Mouse (Mus musculus): Measurements from ENCODE around the gene Kat7. TPM values are rescaled to one million over a fixed set of nuclear protein-coding genes. Genes with fewer than 3 reads are reported as not detected.

The Kat7 gene
- 75.0 and 78.0 TPM in 2 replicates for total RNA-seq (2014; fragmentation: Nextera tagmentation)
- total RNA-seq (2017): 71.7 and 77.2 TPM in 2 replicates

GRCm38 (mm10) chr11:95310007-95310647 is at the start of gene Kat7:
Gene Kat7 (minus strand): TSS chr11:95310246.
- peak; percentile 80 for ATAC-seq (replicated peaks; ENCODE audit: poor library complexity, severe bottlenecking)

- no peak for ATAC-seq (replicated peaks; ENCODE audit: poor library complexity, severe bottlenecking)
These were observed 48.2 kb upstream of the Kat7 start for GRCm38 (mm10) chr11:95358263-95358662.

DNA sequence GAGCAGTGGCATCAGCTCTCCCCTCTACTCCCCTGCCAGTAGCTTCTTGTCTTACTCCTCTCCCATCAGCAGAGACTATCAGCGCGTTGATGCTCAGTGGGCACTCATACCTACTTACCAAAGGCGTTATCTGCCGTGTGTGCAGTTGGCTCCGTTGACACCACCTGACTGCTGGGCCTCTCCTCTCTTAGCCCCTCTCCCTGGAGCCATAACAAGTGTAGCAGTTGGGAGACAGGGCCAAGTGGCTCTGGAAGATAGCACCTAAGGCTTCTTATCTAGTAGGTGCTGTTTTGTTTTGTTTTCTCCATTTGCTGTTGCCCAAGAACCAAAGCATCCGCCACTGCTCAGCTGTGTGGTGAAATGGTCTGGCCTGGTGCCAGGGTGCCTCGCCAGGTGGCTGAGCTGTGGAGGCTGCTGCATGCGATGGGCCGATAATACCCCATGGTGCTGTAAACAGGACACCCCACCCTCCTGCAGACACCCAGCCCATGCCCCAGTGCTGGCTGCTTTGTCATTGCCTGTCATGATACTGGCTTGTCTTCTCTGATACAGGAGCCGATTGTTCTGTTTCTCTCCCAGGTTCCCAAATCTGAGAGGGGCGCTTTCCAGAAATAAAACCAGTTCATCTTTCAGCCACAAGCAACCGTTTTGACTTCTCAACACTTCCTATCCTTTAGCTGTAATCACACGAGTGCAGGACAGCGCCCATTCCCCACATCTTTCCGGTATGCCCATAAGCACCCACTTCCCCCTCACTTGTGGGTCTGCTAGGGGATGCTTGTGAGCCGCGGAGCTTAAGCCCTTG is 46.6 kb upstream of the Kat7 start:
- peak; percentile 67 for ATAC-seq (replicated peaks; ENCODE audit: poor library complexity, severe bottlenecking)

- ATAC-seq (replicated peaks; ENCODE audit: poor library complexity, severe bottlenecking): no peak
These were observed 46.0 kb upstream of the Kat7 start for GRCm38 (mm10) chr11:95356039-95356438.

GRCm38 (mm10) chr11:95355661-95356011 is 45.6 kb upstream of the Kat7 start:
- ATAC-seq (replicated peaks; ENCODE audit: poor library complexity, severe bottlenecking): no peak

DNA sequence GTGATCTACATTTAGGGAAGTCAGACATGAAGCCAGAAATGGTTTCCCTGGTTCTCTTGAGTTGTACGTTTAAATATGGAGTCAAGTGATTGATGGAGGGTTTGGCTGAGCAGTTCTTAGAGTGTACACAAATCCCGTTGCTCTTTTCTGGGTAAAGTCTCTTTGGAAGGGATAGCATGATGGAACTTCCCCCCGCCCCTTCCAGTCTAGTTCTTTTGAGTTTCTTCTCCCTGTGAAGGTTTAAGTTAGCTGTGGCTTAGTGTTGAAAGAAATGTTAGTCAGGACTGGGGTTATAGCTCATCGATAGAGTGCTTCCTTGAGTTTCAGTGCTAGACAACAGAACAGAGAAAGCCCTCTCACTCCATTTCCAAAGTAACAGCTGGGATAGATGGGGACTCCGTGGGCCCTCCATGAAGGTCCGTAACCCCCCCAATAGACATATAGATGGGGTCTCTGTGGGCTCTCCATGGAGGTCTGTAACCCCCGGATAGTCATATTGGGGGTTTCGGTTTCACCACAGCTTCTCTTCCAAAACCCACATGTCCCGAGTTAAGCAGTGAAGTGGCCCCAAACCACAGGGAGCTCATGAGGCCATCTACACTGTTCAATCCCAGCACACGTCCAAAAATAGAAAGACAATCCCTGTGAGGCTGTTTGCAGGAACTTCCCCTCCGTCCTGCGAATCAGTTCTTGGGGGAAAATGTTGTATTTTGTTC is 45.1 kb upstream of the Kat7 start:
- ATAC-seq (replicated peaks; ENCODE audit: poor library complexity, severe bottlenecking): peak; percentile 21

DNA sequence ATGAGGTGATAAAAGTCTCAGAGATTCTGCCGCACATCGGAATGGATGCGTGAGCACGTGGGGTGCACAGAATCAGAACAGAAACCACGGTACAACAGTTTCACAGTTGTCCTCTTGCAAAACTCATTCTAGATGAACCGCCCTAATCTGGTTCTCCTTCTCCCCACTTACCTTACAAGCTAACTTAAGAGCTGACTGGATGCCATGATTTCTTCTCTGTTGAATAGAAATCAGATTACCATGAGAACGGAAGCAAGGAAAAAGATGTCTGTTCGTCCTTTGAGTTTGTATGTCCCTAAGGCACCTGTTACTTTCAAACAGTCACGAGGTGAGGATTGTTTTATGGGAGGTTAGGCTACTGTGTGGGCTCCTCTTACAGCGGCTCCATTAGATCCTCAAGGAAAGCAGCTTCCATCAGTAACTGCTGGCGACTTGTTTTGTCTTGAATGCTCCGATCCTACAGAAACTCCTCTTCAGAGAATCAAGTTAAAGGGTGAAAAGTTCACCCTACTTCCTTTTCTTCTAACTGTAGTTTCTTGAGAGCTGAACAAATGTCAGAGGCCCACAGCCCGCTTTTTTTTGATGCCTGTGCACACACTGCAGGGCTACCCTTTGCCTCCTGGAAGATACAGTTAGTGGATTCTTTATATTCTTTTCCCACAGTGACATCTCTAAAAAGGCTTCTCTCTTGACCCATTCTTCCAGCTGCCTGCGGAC is 44.3 kb upstream of the Kat7 start:
- ATAC-seq (replicated peaks; ENCODE audit: poor library complexity, severe bottlenecking): peak; percentile 26

GRCm38 (mm10) chr11:95353226-95353625 is 43.2 kb upstream of the Kat7 start:
- peak; percentile 48 for ATAC-seq (replicated peaks; ENCODE audit: poor library complexity, severe bottlenecking)

DNA sequence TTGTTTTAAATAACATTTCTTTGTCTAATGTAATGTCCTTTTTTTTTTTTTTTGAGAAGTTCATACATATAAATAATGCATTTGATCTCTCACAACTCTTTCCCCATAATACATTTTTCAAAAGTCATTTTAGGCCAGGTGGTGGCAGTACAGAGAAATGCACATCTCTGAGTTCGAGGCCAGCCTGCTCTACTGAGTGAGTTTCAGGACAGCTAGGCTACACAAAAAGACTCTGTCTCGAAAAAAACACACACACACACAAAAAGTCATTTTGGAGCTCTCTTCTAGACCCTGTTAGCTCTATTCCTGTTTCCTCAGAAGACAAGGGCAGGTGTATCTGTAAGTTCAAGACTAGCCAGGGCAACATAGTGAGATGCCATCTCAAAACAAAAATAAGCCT is 42.6 kb upstream of the Kat7 start:
- ATAC-seq (replicated peaks; ENCODE audit: poor library complexity, severe bottlenecking): no peak

DNA sequence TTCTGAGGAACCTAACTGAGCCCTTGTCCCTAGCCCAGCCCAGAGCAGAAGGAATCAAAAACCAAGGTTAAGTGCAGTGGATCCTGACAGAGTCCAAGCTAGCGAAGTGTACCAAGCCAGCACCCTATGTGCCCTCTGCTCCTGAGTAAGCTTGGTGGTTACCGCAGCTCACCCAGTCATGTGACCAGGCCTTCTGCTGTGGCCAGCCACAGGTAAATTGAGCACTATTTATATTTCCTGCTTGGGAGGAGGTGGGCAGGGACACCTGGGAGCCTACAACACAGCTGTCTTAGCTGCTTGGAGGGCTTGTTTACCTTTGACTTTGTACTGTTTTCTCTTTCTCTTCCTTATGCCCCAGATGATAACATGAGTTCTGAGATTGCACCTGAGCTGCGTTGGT is 40.9 kb upstream of the Kat7 start:
- no peak for ATAC-seq (replicated peaks; ENCODE audit: poor library complexity, severe bottlenecking)

DNA sequence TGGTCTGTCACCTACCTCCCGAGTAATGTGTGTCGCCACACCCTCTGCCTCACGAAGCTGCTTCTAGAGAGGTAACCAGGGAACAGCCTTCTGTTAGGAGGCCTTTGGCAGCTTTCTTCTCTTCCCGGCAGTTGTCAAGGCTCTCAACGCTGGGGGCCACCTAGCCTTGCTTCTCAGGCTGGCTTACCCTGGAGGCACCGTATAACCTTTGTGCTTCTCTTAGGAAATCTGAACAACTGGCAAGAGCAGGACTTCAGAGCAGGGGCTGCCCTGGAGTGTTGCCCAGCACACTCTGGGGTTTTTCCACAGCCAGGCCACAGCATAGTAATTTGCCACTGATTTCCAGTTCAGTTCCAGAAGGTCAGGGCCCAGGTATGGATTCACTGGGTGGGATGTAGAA is 40.2 kb upstream of the Kat7 start:
- no peak for ATAC-seq (replicated peaks; ENCODE audit: poor library complexity, severe bottlenecking)

DNA sequence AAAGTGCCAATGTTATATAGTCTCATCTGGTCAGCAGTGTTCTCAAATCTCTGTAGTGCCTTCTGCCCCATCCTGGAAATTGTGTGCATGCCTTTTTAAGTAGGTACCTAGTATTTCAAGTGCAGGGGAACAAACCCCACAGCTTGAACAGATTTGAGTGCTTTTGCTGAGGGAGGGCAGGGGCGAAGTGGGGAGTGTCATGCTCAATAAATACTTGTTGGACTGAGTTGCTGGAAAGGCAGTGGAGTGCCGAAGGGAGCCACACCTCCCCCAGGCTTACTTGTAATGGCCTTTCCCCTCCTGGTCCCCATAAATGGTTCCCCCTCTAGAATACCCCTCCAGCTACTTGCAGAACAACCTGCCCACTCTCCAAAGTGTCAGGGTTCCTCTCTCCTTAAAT is 34.1 kb upstream of the Kat7 start:
- no peak for ATAC-seq (replicated peaks; ENCODE audit: poor library complexity, severe bottlenecking)

- peak; percentile 47 for ATAC-seq (replicated peaks; ENCODE audit: poor library complexity, severe bottlenecking)
These were observed 33.1 kb upstream of the Kat7 start for GRCm38 (mm10) chr11:95343180-95343579.

GRCm38 (mm10) chr11:95340664-95341063 is 30.6 kb upstream of the Kat7 start:
- no peak for ATAC-seq (replicated peaks; ENCODE audit: poor library complexity, severe bottlenecking)

DNA sequence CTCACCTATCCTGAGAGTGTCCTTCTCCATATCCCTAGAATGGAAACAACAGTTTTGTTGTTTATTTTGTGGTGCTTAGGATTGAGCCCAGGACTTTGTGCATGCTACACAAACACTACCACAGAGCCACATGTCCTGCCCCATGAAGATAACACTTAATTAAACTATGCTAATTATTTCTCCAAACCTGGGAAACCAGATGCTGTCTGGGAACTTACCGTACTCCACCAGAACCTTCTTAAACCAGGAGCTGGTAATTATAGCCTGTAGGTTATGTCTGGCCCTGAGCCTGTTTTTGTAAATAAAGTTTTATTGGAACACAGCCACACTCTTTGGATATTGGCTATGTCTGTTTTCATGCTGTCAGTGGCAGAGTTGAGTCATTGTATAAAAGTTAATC is 30.2 kb upstream of the Kat7 start:
- no peak for ATAC-seq (replicated peaks; ENCODE audit: poor library complexity, severe bottlenecking)

DNA sequence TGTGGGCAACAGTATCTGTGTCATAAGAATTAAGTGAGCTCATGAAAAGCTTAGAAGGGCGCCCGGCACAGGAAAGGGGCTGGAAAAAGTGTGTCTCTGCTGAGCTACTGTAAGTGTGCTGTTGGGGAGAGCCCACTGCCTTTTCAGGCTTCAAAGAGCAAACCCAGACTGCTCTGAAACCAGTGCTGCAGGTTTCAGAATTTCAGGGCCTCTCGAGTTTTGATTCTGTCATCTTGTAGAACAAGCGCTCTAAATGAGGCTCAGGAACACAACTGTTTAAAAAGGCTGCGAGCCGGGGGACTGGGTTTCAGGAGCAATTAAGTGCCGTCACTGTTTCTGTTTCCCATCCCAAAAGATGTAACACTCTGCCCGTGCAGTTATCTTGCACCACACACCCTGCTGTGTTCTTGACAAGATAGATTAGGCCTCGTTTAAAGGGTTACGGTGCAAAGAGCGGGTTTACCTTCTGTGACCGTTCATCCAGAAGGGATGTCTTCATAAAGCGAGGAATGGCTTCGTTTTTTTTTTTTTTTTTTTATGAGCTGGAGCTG is 29.5 kb upstream of the Kat7 start:
- ATAC-seq (replicated peaks; ENCODE audit: poor library complexity, severe bottlenecking): no peak

- no peak for ATAC-seq (replicated peaks; ENCODE audit: poor library complexity, severe bottlenecking)
These were observed 27.8 kb upstream of the Kat7 start for GRCm38 (mm10) chr11:95337846-95338342.

GRCm38 (mm10) chr11:95337129-95337813 is 27.2 kb upstream of the Kat7 start:
- peak; percentile 21 for ATAC-seq (replicated peaks; ENCODE audit: poor library complexity, severe bottlenecking)

- ATAC-seq (replicated peaks; ENCODE audit: poor library complexity, severe bottlenecking): peak; percentile 72
These were observed 26.6 kb upstream of the Kat7 start, which contains the start of gene Fam117a for GRCm38 (mm10) chr11:95336568-95337128. Gene Fam117a (plus strand): TSS chr11:95337018.

Measured in granulocyte monocyte progenitor cell, adult 5-6 weeks (primary cell).